Mouse (Mus musculus): ENCODE measurements around the gene Olfr924. TPM values are rescaled to one million over a fixed set of nuclear protein-coding genes. Genes with fewer than 3 reads are reported as not detected.
"Not testable (repeated sequence)": the region's sequence is repeated elsewhere in the genome, so short reads cannot be mapped to it uniquely, and the experiment has no call there.

The Olfr924 gene
- total RNA-seq (2021), result not detected

DNA sequence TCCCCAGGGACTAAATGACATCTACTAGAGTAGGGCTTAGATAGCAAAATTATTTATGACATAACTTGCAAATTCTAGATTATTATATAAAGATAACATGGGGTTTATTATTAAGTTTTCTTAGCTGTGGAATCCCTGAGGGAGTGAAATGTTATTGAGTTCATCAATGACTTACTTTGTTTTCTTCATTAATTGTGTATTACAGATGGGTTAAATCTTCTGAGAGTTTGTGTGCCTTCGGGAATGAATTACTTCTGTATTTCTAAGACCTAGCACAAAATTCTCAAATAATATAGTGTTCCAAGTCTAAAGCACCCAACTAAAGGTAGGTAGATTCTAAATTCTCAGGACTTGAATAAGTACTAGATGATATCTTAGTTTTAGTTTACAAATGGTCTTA is at the start of gene Olfr924:
Gene Olfr924 (plus strand): TSS at position 301 of the 400 bp plus-strand sequence.
- intact Hi-C loops (cut with DNase I), result no loop called here
- DNase-seq, result no peak

DNA sequence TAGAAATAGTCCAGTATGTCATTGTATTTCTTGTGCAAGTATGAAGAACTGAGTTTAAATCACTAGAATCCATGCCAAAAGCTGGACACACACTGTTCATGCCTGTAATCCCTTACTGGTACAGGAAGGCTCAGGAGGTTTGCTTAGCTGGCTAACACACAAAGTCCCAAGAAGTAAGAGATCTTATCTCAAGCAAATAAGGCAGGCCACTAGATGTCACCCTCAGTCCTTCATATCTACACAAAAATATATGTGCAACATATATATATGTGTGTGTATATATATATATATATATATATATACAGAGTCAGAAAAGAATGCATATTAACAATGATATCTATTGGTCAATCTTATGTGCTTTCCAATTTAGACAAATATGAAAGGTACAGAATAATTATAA is 38.6 kb upstream of the Olfr924 start:
- no peak for DNase-seq
- intact Hi-C loops (cut with DNase I), result loop anchor here (10.0 kb wide), 1 partner anchor 1479 kb away; no protein-coding TSS in a partner anchor

DNA sequence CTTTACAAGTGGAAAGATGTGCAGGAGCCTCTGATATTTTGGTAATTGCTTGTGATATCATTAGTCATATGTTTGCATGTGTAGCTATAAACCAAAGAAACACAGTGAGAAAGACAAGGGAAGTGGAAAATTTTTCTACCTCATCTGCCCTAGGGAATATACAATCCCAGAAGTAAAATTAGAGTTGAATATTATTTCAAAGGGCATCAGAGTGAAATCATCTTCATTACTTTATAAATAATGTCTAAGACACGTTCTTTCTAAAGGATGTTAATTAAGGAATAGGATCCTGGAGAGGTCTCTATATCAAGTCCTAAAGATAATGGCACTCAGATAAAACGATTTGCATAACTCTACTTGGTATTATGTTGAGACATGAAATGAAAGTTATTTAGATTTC is 29.9 kb upstream of the Olfr924 start, which contains the start of gene Olfr922:
Gene Olfr922 (plus strand): TSS at position 301 of the 400 bp plus-strand sequence.
- intact Hi-C loops (cut with DNase I), result no loop called here

DNA sequence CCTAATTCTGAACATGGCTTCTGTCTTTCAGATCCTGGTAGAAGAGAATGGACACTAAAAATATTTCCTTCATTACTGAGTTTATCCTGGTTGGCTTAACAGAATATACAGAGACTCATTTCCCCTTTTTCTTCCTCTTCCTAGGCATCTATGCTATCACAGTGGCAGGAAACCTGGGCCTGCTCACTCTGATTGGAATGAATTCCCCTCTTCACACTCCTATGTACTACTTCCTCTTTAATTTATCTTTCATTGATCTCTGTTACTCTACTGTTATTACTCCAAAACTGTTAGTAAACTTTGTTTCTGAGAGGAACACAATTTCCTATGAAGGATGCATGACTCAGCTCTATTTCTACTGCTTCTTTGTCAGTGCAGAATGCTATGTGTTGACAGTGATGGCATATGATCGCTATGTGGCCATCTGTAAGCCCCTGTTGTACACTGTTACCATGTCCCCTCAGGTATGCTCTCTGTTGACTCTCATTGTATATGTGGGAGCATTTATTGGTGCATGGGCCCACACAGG is 28.7 kb upstream of the Olfr924 start:
- DNase-seq, result no peak
- intact Hi-C loops (cut with DNase I), result no loop called here

More for the DNA sequence above, 29.9 kb upstream of the Olfr924 start, which contains the start of gene Olfr922:
- no peak for DNase-seq

DNA sequence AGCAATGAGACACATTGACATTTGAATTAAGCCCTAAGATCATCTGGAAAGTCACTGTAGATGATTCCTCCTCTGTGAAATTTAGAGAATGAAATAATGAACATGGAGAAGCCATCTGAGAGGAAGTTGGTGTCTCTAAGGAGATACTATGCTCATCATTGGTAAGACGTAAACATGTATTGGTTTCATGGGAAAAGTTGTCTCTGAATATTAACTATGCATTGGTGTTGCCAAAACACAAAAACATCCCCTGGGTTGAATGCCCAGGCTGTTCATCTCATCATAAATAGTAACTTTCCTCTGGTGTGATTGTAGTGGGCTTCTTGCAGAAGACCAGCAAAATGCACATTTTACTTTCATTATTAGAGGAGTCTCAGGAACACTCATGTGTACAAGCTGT is 18.0 kb upstream of the Olfr924 start, which contains the start of gene Olfr923:
Gene Olfr923 (plus strand): TSS at position 301 of the 400 bp plus-strand sequence.
- intact Hi-C loops (cut with DNase I), result no loop called here
- DNase-seq, result no peak

DNA sequence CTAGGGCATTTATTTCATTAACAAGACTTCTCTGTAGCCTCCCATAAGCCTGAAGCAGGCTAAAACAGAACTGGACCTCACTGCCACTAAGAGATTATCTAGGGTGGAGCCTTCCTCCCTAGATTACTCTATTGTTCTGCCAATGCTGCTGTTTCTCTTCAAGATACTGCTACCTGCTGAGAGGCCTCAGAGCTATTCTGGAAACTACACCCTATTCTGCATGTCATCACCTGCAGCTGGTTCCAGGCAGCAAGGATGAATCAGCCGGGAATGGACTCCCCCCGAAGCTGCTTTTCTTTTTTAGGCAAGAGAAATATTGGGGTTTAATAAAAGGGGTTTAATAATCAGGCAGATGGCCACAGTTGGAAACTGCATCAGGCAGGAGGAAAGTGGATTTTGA is 11.2 kb upstream of the Olfr924 start:
- intact Hi-C loops (cut with DNase I), result no loop called here

DNA sequence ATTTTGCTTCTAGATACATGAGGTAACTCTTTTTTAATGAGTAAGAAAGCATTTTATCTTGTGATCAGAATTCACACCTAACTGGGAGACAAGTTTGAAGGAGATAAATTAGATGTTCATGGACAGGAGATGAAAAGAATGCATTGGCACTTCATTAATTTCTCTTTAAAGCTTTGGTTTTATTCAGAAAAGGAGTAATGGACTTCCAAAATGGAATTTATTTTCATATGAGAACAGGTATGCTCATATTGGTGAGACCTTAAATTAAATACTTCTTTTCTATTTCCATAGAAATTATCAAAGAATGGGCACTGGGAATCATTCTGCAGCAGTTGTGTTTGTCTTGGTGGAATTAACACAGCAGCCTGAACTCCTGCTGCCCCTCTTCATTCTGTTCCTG is 10.5 kb downstream of the Olfr924 start, which contains the start of gene Olfr26:
Gene Olfr26 (plus strand): TSS at position 301 of the 400 bp plus-strand sequence.
- DNase-seq, result no peak
- intact Hi-C loops (cut with DNase I), result no loop called here

More for the DNA sequence above, 11.2 kb upstream of the Olfr924 start:
- DNase-seq, result no peak

DNA sequence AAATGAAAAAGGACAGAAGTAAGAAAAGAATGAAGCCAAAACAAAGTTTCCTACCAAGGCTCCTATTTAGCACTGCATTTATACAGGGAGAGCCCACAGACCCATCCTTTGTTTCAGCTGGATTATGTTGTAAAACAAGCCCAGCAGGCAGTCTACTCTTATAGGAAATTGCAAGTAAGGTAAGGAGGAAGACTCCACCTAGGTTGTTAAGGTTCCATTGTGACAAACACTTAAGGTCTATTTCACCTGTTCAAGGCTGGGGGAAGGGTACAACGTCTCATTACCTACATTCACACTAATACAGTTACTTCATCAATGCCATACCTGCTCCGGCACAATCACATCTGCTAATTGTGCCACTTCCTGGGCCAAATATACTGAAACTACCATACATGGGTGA is 30.6 kb downstream of the Olfr924 start:
- intact Hi-C loops (cut with DNase I); DNase-seq: not testable (repeated sequence)

DNA sequence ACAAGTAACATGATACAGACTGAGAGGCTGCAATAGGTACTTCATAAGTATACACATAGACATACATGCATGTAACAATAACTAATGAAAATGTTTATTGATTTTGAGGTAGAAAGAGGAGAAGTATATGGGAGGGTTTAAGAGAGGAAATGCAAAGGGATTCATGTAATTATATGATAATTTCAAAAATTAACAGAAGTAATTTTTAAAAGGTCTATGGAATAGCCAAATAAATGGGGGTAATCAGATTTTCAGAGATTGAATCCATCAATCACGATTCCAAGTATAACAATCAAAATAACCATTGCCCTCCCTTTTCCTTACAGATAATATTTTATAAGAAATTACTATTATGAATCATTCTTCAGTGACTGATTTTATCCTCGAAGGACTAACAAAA is 32.6 kb downstream of the Olfr924 start, which contains the start of gene Olfr926:
Gene Olfr926 (plus strand): TSS at position 301 of the 400 bp plus-strand sequence.
- intact Hi-C loops (cut with DNase I), result no loop called here
- DNase-seq, result no peak

Other genes with a start within 250 kb of the Olfr924 start
- gene Olfr914, start 239.3 kb upstream of the Olfr924 start, total RNA-seq (2021), result not detected
- not detected for gene Olfr916, start 184.6 kb upstream of the Olfr924 start, total RNA-seq (2021)
- gene Olfr917, start 178.6 kb upstream of the Olfr924 start, total RNA-seq (2021), result not detected
- gene Olfr918, start 169.8 kb upstream of the Olfr924 start, total RNA-seq (2021), result not detected
- gene Olfr919, start 140.8 kb upstream of the Olfr924 start, total RNA-seq (2021), result not detected
- 1 to 10 TPM; 6.6 to 7.6 TPM for gene Vwa5a, start 126.2 kb upstream of the Olfr924 start, total RNA-seq (2021)
- under 1 TPM in 1 of 2 experiments, not detected in 1; 0.06 TPM for gene Olfr920, start 92.2 kb upstream of the Olfr924 start, total RNA-seq (2021)
- not detected for gene Olfr921, start 71.4 kb upstream of the Olfr924 start, total RNA-seq (2021)
- gene Olfr922, start 29.8 kb upstream of the Olfr924 start, total RNA-seq (2021), result not detected
- not detected for gene Olfr923, start 17.9 kb upstream of the Olfr924 start, total RNA-seq (2021)
- gene Olfr26, start 10.6 kb downstream of the Olfr924 start, total RNA-seq (2021), result not detected
- not detected for gene Olfr926, start 32.7 kb downstream of the Olfr924 start, total RNA-seq (2021)
- gene Olfr930, start 85.4 kb downstream of the Olfr924 start, total RNA-seq (2021), result not detected
- gene Olfr933, start 127.9 kb downstream of the Olfr924 start, total RNA-seq (2021), result not detected
- gene Olfr934, start 143.9 kb downstream of the Olfr924 start, total RNA-seq (2021), result not detected
- not detected for gene Olfr935, start 155.2 kb downstream of the Olfr924 start, total RNA-seq (2021)
- gene Olfr146, start 178.9 kb downstream of the Olfr924 start, total RNA-seq (2021), result not detected
- gene Olfr937, start 220.5 kb downstream of the Olfr924 start, total RNA-seq (2021), result not detected
- gene Olfr938, start 234.4 kb downstream of the Olfr924 start, total RNA-seq (2021), result not detected

All from left cerebral cortex, postnatal 4 days (tissue).